Mouse (Mus musculus): ENCODE data around the gene Zfp365.

Gene Zfp365

DNA sequence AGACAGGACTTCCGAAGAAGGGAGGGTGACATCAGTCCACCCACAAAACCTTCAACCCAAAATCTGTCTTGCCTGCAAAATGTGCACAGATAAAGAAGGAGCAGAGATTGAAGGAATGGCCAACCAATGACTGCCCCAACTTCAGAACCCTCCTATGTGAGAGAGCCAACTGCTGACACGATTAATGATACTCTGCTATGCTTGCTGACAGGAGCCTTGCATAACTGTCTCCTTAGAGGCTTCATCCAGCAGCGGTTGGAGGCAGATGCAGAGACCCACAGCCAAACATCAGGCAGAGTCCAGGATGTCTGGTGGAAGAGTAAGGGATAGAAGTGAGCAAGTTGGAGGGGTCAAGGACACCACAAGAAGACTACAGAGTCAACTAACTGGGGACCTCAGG is 73.3 kb downstream of the Zfp365 start:
- DNase-seq = no peak

DNA sequence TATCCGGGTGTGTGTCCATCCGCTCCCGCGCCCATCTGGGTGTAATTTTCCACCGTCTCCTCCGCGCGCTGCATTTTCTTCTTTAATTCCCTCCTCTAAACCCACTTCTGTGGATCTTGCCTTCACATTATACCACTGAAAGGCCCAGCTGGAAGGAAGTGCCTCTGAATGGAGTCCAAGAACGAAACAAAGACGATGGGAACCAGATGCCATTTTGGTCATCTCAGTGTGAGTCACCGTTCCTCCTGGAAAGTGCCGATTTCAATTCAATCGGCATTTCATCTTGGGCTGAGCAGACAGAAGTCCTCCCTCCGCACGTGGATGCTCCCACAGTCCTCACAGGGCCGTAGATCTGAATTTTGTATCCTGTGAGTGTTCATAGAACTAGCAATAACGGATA is 76.0 kb downstream of the Zfp365 start:
- no peak for DNase-seq

Data from lung, postnatal 10 days (tissue).